Mouse (Mus musculus) left cerebral cortex, adult 9 months (tissue): ENCODE measurements around the gene Prex1.

ENCODE experiments used
- DNase-seq, 2 experiments: peaks; one replicate each; pipeline ENCODE4 v3.0.0; 2022; ENCODE audit warnings: low spot score in 2 of 2

Gene Prex1

GRCm38 (mm10) chr2:166636867-166637672 lies 76.6 kb downstream of the Prex1 start:
- peak in 1 of 2 experiments; percentile 79 for DNase-seq

- no peak for DNase-seq
Measured at GRCm38 (mm10) chr2:166635521-166635920, 78.1 kb downstream of the Prex1 start.

GRCm38 (mm10) chr2:166632571-166633361 lies 80.9 kb downstream of the Prex1 start:
- peak in 1 of 2 experiments; percentile 62 for DNase-seq

DNA sequence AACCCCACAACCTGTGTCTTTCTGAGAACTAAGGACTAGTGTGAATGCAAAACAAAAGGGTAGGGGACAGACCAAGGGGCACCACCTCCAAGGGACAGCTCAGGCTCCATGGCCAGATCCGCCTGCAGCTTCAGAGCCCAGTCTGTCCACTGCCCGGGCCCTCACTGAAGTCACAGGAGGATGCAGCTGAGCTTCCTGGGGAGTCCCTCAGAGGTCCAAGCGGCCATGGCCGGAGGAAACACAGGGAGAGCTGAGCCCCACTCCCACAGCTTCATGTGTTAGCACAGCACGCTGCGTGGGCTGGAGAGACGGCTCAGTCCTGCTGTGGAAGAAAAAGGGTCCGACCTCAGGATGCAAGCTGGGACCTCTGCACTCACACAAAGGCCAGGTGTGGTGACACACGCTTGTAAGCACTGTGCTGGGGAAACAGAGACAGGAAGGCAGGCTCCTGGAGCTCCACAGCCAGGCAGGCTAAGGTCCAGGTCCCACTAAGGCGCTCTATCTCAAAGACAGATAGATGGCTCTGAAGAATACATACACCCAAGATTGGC lies 81.9 kb downstream of the Prex1 start:
- DNase-seq: no peak

- no peak for DNase-seq
Measured at GRCm38 (mm10) chr2:166631189-166631588, 82.4 kb downstream of the Prex1 start.

DNA sequence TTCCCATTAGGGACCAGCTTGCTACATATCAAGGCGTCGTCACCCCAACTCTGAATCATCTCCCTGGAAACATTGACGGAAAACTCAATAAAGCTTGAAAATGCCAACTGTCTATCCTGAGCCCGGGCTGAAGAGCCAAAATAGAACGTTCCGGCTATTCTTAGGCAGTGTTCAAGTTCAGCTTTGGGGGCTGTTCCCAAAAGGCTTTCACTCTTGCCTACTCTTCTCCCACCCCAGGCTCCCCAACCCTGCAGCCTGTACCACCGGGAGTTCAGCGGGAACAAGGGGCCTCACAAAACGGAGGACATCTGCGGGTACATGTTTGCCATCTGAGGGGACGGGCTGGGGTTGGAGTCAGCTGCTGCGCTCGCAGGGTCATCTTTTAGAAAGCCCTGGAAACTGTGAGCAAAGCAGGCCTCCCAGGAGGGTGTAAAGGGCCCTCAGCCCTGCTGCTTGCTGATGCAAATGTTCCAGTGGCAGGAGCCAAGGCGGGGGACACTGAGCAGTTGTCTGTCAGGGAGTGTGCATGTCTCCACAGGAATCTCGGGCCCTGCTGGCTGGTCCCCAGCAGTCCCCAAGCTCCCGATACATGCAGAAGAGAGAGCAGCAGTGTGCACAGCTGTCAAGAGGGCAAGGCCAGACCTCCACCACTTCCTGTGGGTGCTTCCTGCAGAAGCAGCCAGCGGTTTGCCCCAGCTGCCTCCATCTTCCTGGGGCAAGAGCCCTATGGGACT lies 83.5 kb downstream of the Prex1 start:
- no peak for DNase-seq

- no peak for DNase-seq
Measured at GRCm38 (mm10) chr2:166627578-166627977, 86.1 kb downstream of the Prex1 start.

DNA sequence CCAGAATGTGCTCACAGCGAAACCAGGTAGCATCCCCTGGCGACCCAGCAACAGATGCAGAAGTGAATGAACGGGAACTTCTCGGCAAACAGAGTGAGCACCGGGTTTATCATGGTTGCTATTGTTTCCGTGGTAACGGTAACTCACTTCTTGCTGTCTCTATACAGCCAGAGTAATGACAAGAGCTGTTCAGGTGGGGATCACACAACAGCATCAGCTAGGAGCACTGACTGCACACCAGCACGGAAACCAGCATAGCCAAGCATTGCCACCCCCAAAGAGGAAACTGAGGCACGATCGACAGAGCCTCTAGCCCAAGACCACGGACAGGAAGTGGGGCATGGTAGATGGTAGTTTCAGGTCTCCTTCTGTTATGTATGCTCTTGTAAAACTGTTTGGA lies 88.4 kb downstream of the Prex1 start:
- DNase-seq: no peak

GRCm38 (mm10) chr2:166623081-166623567 lies 90.5 kb downstream of the Prex1 start:
- no peak for DNase-seq

DNA sequence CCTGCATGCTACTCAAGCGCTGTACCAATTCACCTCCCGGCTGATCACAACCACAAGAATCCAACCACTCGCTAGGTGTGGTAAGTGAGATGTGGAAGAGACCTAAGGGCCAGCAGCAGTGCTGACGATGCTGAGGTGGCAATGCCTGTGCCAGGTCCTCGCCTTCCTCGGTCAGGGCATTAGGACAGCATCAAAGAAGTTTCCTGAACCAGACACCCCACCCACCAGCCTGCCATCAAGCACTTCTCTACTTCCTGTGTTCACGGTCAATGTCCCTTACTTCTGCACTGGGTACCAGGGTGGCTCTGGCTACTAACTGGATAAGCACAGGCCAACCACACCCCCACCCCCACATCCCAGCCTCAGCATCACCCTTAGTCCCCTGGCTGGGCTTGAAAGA lies 91.0 kb downstream of the Prex1 start:
- no peak for DNase-seq

- DNase-seq: no peak
Measured at GRCm38 (mm10) chr2:166622079-166622478, 91.6 kb downstream of the Prex1 start.

DNA sequence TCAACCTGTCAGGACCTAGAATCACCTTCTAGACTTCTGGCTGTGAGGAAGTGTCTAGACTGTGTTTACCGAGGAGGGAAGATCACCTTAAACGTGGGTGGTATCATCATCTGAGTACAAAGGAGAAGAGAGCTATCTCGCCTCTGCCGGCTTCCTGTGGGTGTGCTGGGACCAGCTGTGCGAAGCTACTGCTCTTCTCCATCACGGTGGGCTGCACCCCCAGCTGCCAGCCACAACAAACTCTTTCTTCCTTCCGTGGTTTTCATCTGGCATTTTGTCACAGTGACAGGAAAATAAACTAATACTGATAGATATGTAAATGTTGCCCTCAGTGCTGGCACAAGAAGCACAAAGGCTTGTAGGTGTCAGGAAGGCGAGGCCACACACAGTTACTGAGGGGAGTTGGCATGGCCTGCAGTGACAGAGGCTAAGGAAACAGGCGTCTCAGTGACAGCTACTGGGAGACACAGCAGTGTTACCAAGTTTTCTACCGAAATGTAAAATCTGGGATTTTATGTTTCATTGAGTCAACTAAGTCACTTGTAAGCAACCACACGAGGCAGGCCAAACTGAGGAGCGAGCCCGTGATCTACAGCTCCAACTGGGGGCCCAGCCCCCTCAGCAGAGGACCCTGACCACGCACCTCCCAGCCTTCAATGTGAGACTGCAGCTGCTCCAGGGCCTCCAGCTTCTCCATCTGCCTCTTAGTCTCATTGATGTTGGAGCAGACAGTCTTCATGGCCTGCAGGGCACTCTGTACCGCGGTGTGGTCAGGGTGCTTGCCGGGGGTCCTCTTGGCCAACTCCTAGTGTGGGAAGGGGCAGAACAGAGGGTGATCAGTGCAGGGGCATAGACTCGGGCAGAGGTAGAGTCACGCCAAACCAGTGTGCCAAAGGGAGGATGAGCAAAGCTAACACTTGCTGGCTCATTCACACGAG lies 92.8 kb downstream of the Prex1 start:
- no peak for DNase-seq

- no peak for DNase-seq
Measured at GRCm38 (mm10) chr2:166619906-166620490, 93.6 kb downstream of the Prex1 start.

GRCm38 (mm10) chr2:166619270-166619669 lies 94.4 kb downstream of the Prex1 start:
- no peak for DNase-seq

DNA sequence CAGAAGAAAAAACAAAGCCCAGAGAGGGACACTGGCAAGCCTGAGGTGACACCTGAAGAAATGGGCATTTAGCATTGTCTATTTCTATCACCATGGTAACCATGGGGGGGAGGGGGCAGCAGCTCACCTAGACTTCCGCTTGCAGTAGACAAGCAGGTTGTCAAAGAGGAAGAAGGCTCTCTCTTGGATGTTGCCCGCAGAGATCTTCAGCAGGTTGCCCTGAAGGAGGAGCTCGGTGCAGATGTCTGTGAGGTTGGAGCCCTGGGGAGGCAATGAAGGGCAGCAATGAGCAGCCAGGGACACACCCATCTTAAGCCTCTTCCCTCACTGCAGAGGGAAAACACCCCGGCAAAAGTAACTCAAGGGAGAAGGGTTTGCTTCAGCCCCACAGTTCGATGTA lies 95.9 kb downstream of the Prex1 start:
- DNase-seq: no peak

DNA sequence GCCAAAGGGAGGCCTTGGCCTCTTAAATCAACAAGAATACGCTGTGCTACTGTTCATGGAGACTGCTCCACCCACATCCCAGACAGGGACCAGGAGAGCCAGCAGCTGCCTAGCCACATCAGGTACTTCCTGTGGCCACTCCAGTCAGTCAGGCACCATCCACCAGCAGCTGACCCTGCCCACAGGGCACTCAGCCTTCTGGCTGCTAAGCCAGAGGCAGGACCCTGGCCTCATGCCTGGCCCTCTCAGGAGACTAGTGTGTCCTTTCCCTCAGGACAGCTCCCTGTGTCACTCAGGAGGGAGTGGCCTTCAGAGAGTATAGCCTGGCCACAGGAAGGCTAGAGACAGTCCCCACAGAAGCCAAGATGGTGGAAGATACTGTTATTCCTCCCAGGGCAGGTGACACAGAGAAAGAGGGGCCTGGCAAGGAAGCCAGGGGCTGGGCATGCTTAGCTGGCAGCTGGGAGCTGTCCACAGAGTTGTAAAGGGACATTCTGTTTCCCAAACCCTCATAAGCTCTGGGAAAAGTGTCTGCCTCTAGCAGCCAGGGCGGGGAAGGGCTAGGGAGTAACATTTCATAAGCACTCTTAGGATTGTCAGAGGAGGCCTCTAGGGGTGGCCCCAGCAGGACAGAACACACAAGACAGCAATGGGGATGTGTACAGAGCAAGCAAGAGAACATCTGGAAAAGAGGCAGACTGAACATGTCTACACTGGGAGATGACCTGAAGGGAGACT lies 98.1 kb downstream of the Prex1 start:
- no peak for DNase-seq

- DNase-seq: no peak
Measured at GRCm38 (mm10) chr2:166610271-166610670, 103.4 kb downstream of the Prex1 start.

GRCm38 (mm10) chr2:166608509-166608908 lies 105.1 kb downstream of the Prex1 start:
- no peak for DNase-seq

- DNase-seq: no peak
Measured at GRCm38 (mm10) chr2:166606481-166607245, 107.0 kb downstream of the Prex1 start.
